Mouse (Mus musculus): ENCODE data around the gene Cox4i2.

DNA sequence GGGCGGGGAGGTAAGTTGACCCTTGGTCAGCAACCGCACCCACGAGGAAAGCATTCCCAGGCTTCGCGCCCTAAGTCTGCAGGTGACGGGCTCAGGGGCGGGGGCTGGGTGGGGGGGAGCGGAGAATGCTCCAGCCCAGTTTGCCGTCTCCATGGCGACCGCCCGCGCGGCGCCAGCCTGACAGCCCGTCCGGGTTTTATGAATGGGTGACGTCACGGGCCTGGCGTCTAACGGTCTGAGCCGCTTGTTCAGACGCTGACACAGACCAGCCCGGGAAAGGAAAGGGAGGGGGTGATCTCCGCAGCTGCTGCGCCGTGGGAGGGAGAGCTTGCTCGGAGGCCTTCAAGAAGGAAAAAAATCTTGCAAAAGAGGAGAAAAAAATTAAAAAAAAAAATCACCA, 19.0 kb upstream of the Cox4i2 start:
- no peak for TF ChIP-seq POLR2A (IDR thresholded peaks at IDR 0.05; ENCODE audit: extremely low read depth, insufficient read depth, low read length)
- no peak for TF ChIP-seq CTCF (IDR thresholded peaks at IDR 0.05; ENCODE audit: low read depth, low read length)

Data from liver, adult 2 months (tissue).